Mouse (Mus musculus) ES-E14 (cell line): ENCODE results near the gene Metap1d.

ENCODE experiments used
- CHD2 ChIP-seq: IDR thresholded peaks from 2 replicates; pipeline ENCODE4 v1.6.1; 2014; ENCODE audit warnings: mild to moderate bottlenecking, low read depth, low read length, inconsistent platforms
- HCFC1 ChIP-seq: IDR thresholded peaks from 2 replicates; pipeline ENCODE4 v1.6.1; 2012; ENCODE audit warnings: low read length, inconsistent platforms, borderline replicate concordance; ENCODE audit not compliant: insufficient read depth
- MAFK ChIP-seq: IDR thresholded peaks from 2 replicates; pipeline ENCODE4 v1.6.1; 2014; ENCODE audit warnings: mild to moderate bottlenecking, low read depth, low read length, inconsistent platforms; ENCODE audit not compliant: insufficient read depth
- ZNF384 ChIP-seq: IDR thresholded peaks from 2 replicates; pipeline ENCODE4 v1.6.1; 2012; ENCODE audit warnings: low read depth, low read length, inconsistent platforms

DNA sequence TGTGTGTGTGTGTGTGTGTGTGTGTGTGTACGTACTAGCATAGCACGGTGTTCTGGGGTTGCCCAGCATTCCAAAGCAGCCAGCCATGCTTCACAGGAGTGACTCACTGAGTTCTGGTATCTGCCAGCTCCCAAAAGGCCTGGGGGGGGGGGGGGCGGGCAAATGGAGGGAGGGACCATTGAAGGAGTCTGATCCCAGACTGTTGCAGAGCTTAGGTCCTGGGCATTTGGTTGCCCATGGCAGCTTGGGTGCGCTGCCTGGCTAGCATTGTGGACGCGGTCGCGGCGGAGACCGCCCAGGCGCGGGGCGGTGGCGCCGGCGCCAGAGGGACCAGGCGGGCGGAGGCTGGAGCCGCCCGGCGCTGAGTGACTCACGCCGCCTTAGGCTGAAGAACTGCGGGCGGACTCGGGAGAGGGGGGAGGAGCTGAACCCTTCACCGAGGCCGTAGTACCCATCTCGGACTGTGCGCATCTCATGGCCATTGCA lies 89.8 kb downstream of the Metap1d start:
- no peak for TF ChIP-seq HCFC1
- TF ChIP-seq CHD2 = no peak
- no peak for TF ChIP-seq ZNF384
- TF ChIP-seq MAFK = no peak
